Mouse (Mus musculus) gastrocnemius, adult 2 months (tissue): ENCODE measurements at regions not wholly inside any gene's neighbourhood (a gene's known extent, or its start where the extent isn't known, plus 50 kb on each side); places are given as distances from the start of the nearest gene placed in this dataset.
"Not testable (repeated sequence)": the region's sequence is repeated elsewhere in the genome, so short reads cannot be mapped to it uniquely, and the experiment has no call there.

Source experiments
- DNase-seq: peaks from one replicate; pipeline ENCODE4 v3.0.0; 2022
- H3K27ac ChIP-seq: fragments of 200-600 bp; 2 replicates; pipeline ENCODE4 v1.8.1; 2022; ENCODE audit warnings: mild to moderate bottlenecking
- H3K4me3 ChIP-seq: fragments of 200-600 bp; 2 replicates; pipeline ENCODE4 v1.8.1; 2022; ENCODE audit warnings: mild to moderate bottlenecking, moderate library complexity
- CTCF ChIP-seq: fragments of 200-600 bp; IDR thresholded peaks from 2 replicates; pipeline ENCODE4 v1.8.1; 2022; ENCODE audit warnings: antibody characterized with exemption, mild to moderate bottlenecking, moderate library complexity
- intact Hi-C: fragments of 180-260 bp; cut with DNase I; formaldehyde crosslinking; loops from one replicate; pipeline ENCODE4 v1.15.1; 2025

GRCm38 (mm10) chr7:58443297-58443696 is 212.7 kb upstream of the Atp10a start:
- no peak overlapping the region for H3K4me3 ChIP-seq
- DNase-seq, result no peak
- intact Hi-C loops, result no loop called here
- TF ChIP-seq CTCF, result no peak
- no peak overlapping the region for H3K27ac ChIP-seq

GRCm38 (mm10) chr7:58445781-58446180 is 210.2 kb upstream of the Atp10a start:
- intact Hi-C loops, result no loop called here
- DNase-seq, result no peak
- no peak for TF ChIP-seq CTCF
- H3K27ac ChIP-seq, result no peak overlapping the region
- H3K4me3 ChIP-seq, result no peak overlapping the region

- intact Hi-C loops, result no loop called here
- TF ChIP-seq CTCF, result no peak
- no peak overlapping the region for H3K27ac ChIP-seq
- DNase-seq, result no peak
- no peak overlapping the region for H3K4me3 ChIP-seq
Observed at GRCm38 (mm10) chr7:58446261-58446660, 209.7 kb upstream of the Atp10a start.

GRCm38 (mm10) chr7:58448727-58449126 is 207.2 kb upstream of the Atp10a start:
- Histone ChIP-seq H3K27ac (no peak overlapping the region), H3K4me3 (no peak overlapping the region)
- no peak for DNase-seq
- intact Hi-C loops, result no loop called here
- no peak for TF ChIP-seq CTCF

- Histone ChIP-seq H3K4me3 (no peak overlapping the region), H3K27ac (no peak overlapping the region)
- TF ChIP-seq CTCF, result no peak
- DNase-seq, result no peak
- intact Hi-C loops, result no loop called here
Observed at GRCm38 (mm10) chr7:58451981-58452380, 204.0 kb upstream of the Atp10a start.

- H3K27ac ChIP-seq, intact Hi-C loops, H3K4me3 ChIP-seq, DNase-seq: not testable (repeated sequence)
Observed at GRCm38 (mm10) chr7:58458146-58458545, 197.8 kb upstream of the Atp10a start.

- intact Hi-C loops, result no loop called here
- no peak overlapping the region for H3K4me3 ChIP-seq
- no peak overlapping the region for H3K27ac ChIP-seq
- no peak for TF ChIP-seq CTCF
- no peak for DNase-seq
Observed at GRCm38 (mm10) chr7:58460939-58461338, 195.0 kb upstream of the Atp10a start.

- no peak for TF ChIP-seq CTCF
- intact Hi-C loops, result no loop called here
- no peak for DNase-seq
- H3K4me3 ChIP-seq, result no peak overlapping the region
- H3K27ac ChIP-seq, result no peak overlapping the region
Observed at GRCm38 (mm10) chr7:58473150-58473549, 182.8 kb upstream of the Atp10a start.

- Histone ChIP-seq H3K4me3 (no peak overlapping the region), H3K27ac (no peak overlapping the region)
- no peak for TF ChIP-seq CTCF
- DNase-seq, result no peak
- intact Hi-C loops, result no loop called here
Observed at GRCm38 (mm10) chr7:58475139-58475538, 180.8 kb upstream of the Atp10a start.

- no peak for DNase-seq
- no peak for TF ChIP-seq CTCF
- intact Hi-C loops, result no loop called here
- H3K27ac ChIP-seq, result no peak overlapping the region
- no peak overlapping the region for H3K4me3 ChIP-seq
Observed at GRCm38 (mm10) chr7:58488250-58488649, 167.7 kb upstream of the Atp10a start.
